Mouse (Mus musculus) myocyte (in vitro differentiated cells): ENCODE data around the gene Plin2. TPM values are rescaled to one million over a fixed set of nuclear protein-coding genes. Genes with fewer than 3 reads are reported as not detected.

ENCODE experiments used
- H3K27me3 ChIP-seq: one replicate; pipeline ENCODE4 v1.6.1; 2011; ENCODE audit not compliant: control insufficient read depth, insufficient read depth, insufficient read length
- H3K36me3 ChIP-seq: one replicate; pipeline ENCODE4 v1.6.1; 2011; ENCODE audit not compliant: control insufficient read depth, insufficient read depth
- H3K4me2 ChIP-seq: one replicate; pipeline ENCODE4 v1.6.1; 2011; ENCODE audit warnings: low read depth, control low read depth
- H3K4me3 ChIP-seq: one replicate; pipeline ENCODE4 v1.5.1; 2011; ENCODE audit warnings: mild to moderate bottlenecking, control low read depth, moderate library complexity
- H3K79me2 ChIP-seq: one replicate; pipeline ENCODE4 v1.6.1; 2011; ENCODE audit not compliant: control insufficient read depth, insufficient read depth
- H3ac ChIP-seq: one replicate; pipeline ENCODE4 v1.6.1; 2011; ENCODE audit not compliant: control insufficient read depth, insufficient read length
- CEBPB ChIP-seq: IDR thresholded peaks from 2 replicates; pipeline ENCODE4 v1.6.1; 2011; ENCODE audit warnings: mild to moderate bottlenecking, moderate library complexity; ENCODE audit not compliant: poor library complexity, insufficient read depth, severe bottlenecking
- E2F4 ChIP-seq: IDR thresholded peaks from one replicate; pipeline ENCODE4 v1.6.1; 2011; ENCODE audit warnings: mild to moderate bottlenecking, control low read depth, moderate library complexity; ENCODE audit not compliant: insufficient read depth
- MAX ChIP-seq: IDR thresholded peaks from one replicate; pipeline ENCODE4 v1.6.1; 2011; ENCODE audit warnings: low read depth, mild to moderate bottlenecking, control low read depth
- MYOD1 ChIP-seq, 3 experiments: IDR thresholded peaks; one replicate each; pipeline ENCODE4 v1.6.1; 2011; ENCODE audit warnings: control low read depth in 2 of 3, low read depth in 2 of 3, mild to moderate bottlenecking in 2 of 3, moderate library complexity in 1 of 3; ENCODE audit not compliant: insufficient read length in 2 of 3, control insufficient read depth in 1 of 3
- MYOG ChIP-seq, 3 experiments: IDR thresholded peaks; one replicate each; pipeline ENCODE4 v1.6.1; 2011; ENCODE audit warnings: control low read depth in 2 of 3, low read depth in 2 of 3, mild to moderate bottlenecking in 2 of 3; ENCODE audit not compliant: insufficient read length in 2 of 3, control insufficient read depth in 1 of 3, insufficient read depth in 1 of 3
- POLR2A ChIP-seq: IDR thresholded peaks from one replicate; pipeline ENCODE4 v1.6.1; 2011; ENCODE audit warnings: low read depth, mild to moderate bottlenecking, control low read depth, moderate library complexity; ENCODE audit not compliant: insufficient read length
- POLR2AphosphoS2 ChIP-seq: IDR thresholded peaks from one replicate; pipeline ENCODE4 v1.6.1; 2011; ENCODE audit warnings: low read depth, control low read depth; ENCODE audit not compliant: insufficient read length
- REST ChIP-seq: IDR thresholded peaks from one replicate; pipeline ENCODE4 v1.6.1; 2011; ENCODE audit warnings: mild to moderate bottlenecking, control low read depth, moderate library complexity; ENCODE audit not compliant: insufficient read depth, insufficient read length
- SRF ChIP-seq: IDR thresholded peaks from one replicate; pipeline ENCODE4 v1.6.1; 2011; ENCODE audit warnings: low read depth; ENCODE audit not compliant: control insufficient read depth, insufficient read length
- TCF12 ChIP-seq: IDR thresholded peaks from one replicate; pipeline ENCODE4 v1.6.1; 2011; ENCODE audit warnings: mild to moderate bottlenecking, control low read depth; ENCODE audit not compliant: poor library complexity, insufficient read depth, severe bottlenecking
- TCF3 ChIP-seq: IDR thresholded peaks from one replicate; pipeline ENCODE4 v1.6.1; 2011; ENCODE audit warnings: low read depth, control low read depth; ENCODE audit not compliant: insufficient read length
- USF1 ChIP-seq: IDR thresholded peaks from one replicate; pipeline ENCODE4 v1.6.1; 2011; ENCODE audit warnings: low read depth, mild to moderate bottlenecking, control low read depth, moderate library complexity
- polyA plus RNA-seq: library from polyadenylated mRNA; unstranded; fragments of >200 nt; fragmentation: generic; extraction: Trizol; gene quantifications from one replicate; pipeline ENCODE4 v1.2.1, GENCODE M21; 2012; ENCODE audit warnings: missing spikeins

Plin2 gene
- polyA plus RNA-seq, 1 experiment: 247 TPM

GRCm38 (mm10) chr4:86691290-86691689 is 21.4 kb upstream of the Plin2 start:
- no peaks in the 10 kb centered on the region for H3K36me3 ChIP-seq
- H3K4me2 ChIP-seq: no peak overlapping the region
- no peaks in the 10 kb centered on the region for H3K79me2 ChIP-seq
- TF ChIP-seq MYOD1 (IDR thresholded peaks at IDR 0.05; ENCODE audit: control insufficient read depth in 1 of 3, insufficient read length in 2 of 3, low read depth in 2 of 3): no peak
- TF ChIP-seq E2F4: no peak
- TF ChIP-seq TCF3: no peak
- TF ChIP-seq CEBPB: no peak
- TF ChIP-seq POLR2AphosphoS2: no peak
- TF ChIP-seq POLR2A: no peak
- TF ChIP-seq SRF: no peak
- TF ChIP-seq REST: no peak
- no peak for TF ChIP-seq TCF12
- TF ChIP-seq MYOG (IDR thresholded peaks at IDR 0.05; ENCODE audit: control insufficient read depth in 1 of 3, insufficient read depth in 1 of 3, insufficient read length in 2 of 3, low read depth in 2 of 3): no peak
- TF ChIP-seq USF1: no peak
- no peak for TF ChIP-seq MAX
- no peak overlapping the region for H3K4me3 ChIP-seq
- H3ac ChIP-seq: no peak overlapping the region
- no peaks in the 10 kb centered on the region for H3K27me3 ChIP-seq

- no peak overlapping the region for H3K4me3 ChIP-seq
- no peaks in the 10 kb centered on the region for H3K36me3 ChIP-seq
- no peaks in the 10 kb centered on the region for H3K27me3 ChIP-seq
- no peak overlapping the region for H3K4me2 ChIP-seq
- H3K79me2 ChIP-seq: no peaks in the 10 kb centered on the region
- H3ac ChIP-seq: no peak overlapping the region
- no peak for TF ChIP-seq TCF12
- no peak for TF ChIP-seq USF1
- TF ChIP-seq MYOD1 (IDR thresholded peaks at IDR 0.05; ENCODE audit: control insufficient read depth in 1 of 3, insufficient read length in 2 of 3, low read depth in 2 of 3): no peak
- TF ChIP-seq TCF3: no peak
- no peak for TF ChIP-seq CEBPB
- TF ChIP-seq MAX: no peak
- TF ChIP-seq E2F4: no peak
- no peak for TF ChIP-seq MYOG (IDR thresholded peaks at IDR 0.05; ENCODE audit: control insufficient read depth in 1 of 3, insufficient read depth in 1 of 3, insufficient read length in 2 of 3, low read depth in 2 of 3)
- TF ChIP-seq REST: no peak
- TF ChIP-seq POLR2A: no peak
- TF ChIP-seq POLR2AphosphoS2: no peak
- TF ChIP-seq SRF: no peak
Observed at GRCm38 (mm10) chr4:86690768-86691167, 20.9 kb upstream of the Plin2 start.

- H3K79me2 ChIP-seq: no peaks in the 10 kb centered on the region
- no peak overlapping the region for H3ac ChIP-seq
- H3K36me3 ChIP-seq: no peaks in the 10 kb centered on the region
- no peak overlapping the region for H3K4me3 ChIP-seq
- no peaks in the 10 kb centered on the region for H3K27me3 ChIP-seq
- H3K4me2 ChIP-seq: peak overlapping the region; percentile 59
- no peak for TF ChIP-seq E2F4
- no peak for TF ChIP-seq POLR2AphosphoS2
- no peak for TF ChIP-seq MAX
- TF ChIP-seq TCF12: no peak
- TF ChIP-seq CEBPB: peak; percentile 82
- TF ChIP-seq SRF: no peak
Observed at GRCm38 (mm10) chr4:86690194-86690593, 20.3 kb upstream of the Plin2 start.

- H3K27me3 ChIP-seq: no peaks in the 10 kb centered on the region
- H3ac ChIP-seq: no peak overlapping the region
- no peaks in the 10 kb centered on the region for H3K36me3 ChIP-seq
- no peak overlapping the region for H3K4me3 ChIP-seq
- no peak overlapping the region for H3K4me2 ChIP-seq
- H3K79me2 ChIP-seq: no peaks in the 10 kb centered on the region
- TF ChIP-seq POLR2A (no peak), USF1 (no peak), SRF (no peak), MYOG (IDR thresholded peaks at IDR 0.05; ENCODE audit: control insufficient read depth in 1 of 3, insufficient read depth in 1 of 3, insufficient read length in 2 of 3, low read depth in 2 of 3) (no peak), MYOD1 (IDR thresholded peaks at IDR 0.05; ENCODE audit: control insufficient read depth in 1 of 3, insufficient read length in 2 of 3, low read depth in 2 of 3) (no peak), REST (no peak), POLR2AphosphoS2 (no peak), TCF3 (no peak), E2F4 (no peak), CEBPB (no peak), MAX (no peak)
Observed at GRCm38 (mm10) chr4:86689056-86689735, 19.3 kb upstream of the Plin2 start.

- no peak overlapping the region for H3ac ChIP-seq
- H3K4me2 ChIP-seq: peak overlapping the region; percentile 56
- TF ChIP-seq TCF12: no peak
- peak in 2 of 3 experiments; percentile 21 to 42 for TF ChIP-seq MYOD1 (IDR thresholded peaks at IDR 0.05; ENCODE audit: control insufficient read depth in 1 of 3, insufficient read length in 2 of 3, low read depth in 2 of 3)
- peak; percentile 66; the same call in 1 of the 2 replicates for TF ChIP-seq CEBPB
- no peak for TF ChIP-seq POLR2AphosphoS2
- H3K27me3 ChIP-seq: no peaks in the 10 kb centered on the region
- H3K4me3 ChIP-seq: no peak overlapping the region
- no peaks in the 10 kb centered on the region for H3K36me3 ChIP-seq
- no peaks in the 10 kb centered on the region for H3K79me2 ChIP-seq
Observed at GRCm38 (mm10) chr4:86686564-86686963, 16.7 kb upstream of the Plin2 start.
